Mouse (Mus musculus): ENCODE results near the gene Antxrl.
A peak's percentile ranks its signal among the peaks of the same experiment; 100 is the strongest.

Antxrl gene

DNA sequence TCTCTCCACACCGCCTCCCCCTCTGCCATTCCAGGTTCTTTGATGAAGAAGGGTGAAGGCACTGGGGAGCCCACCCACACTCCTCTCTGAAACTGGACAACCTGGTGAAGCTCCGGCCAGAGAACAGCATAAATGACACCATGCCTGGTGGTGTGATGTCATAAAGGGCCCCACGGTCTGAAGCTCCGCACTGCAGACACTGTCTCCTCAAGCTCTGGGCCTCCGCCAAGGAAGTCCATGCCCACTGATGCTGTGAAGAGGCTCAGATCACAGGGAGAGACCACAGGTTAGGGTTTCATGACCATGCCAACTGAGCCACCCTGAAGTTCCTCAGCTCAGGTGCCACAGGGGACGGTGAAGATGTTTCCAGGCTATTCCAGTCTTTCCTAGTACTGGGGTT, at the start of gene Antxrl:
Antxrl (plus strand) TSS at position 192 of the 400 bp plus-strand sequence.
- no peak for DNase-seq

DNA sequence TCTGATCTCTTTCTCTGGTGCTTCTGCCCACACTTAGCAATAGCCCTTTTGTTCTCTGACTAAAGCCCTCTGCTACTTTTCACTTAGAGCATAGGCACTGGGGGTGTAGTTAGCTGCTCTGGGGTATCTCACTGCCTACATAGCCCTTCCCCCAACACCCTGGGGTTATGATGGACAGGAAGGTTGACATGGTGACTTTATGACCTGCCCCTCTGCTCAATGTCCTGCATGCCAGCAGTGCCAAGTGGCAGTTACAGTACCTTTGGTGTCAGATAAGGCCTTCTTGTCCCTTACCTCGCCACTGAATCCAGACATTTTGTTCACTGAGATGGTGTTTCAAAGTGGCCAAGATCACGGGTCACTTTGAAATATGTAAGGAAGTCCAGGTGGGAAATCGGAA, 37.4 kb upstream of the Antxrl start, which contains the start of gene Gm30083:
Gm30083 (minus strand) TSS at position 120 of the 400 bp plus-strand sequence.
- no peak for DNase-seq

DNA sequence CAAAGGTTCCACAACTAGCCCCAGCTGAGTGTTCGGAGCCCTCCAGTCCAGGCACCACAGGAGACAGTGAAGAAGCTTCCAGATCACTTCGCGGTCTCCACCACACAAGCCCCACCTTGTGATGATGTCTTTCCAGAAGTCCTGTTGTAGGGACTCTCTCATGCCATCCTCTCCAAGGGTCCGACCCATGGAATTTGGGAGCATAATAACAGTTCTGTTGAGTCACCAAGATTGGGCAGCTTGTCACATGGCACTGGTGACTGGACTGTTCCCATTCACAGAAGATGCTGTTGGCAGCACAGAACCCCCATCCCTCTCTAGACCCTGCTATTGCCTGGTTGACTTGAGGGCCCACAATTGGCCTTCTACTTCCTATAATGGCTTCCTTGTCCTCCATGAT, 36.1 kb upstream of the Antxrl start, which contains the start of gene Gm5460:
Gm5460 (plus strand) TSS at position 378 of the 400 bp plus-strand sequence.
- DNase-seq = no peak

DNA sequence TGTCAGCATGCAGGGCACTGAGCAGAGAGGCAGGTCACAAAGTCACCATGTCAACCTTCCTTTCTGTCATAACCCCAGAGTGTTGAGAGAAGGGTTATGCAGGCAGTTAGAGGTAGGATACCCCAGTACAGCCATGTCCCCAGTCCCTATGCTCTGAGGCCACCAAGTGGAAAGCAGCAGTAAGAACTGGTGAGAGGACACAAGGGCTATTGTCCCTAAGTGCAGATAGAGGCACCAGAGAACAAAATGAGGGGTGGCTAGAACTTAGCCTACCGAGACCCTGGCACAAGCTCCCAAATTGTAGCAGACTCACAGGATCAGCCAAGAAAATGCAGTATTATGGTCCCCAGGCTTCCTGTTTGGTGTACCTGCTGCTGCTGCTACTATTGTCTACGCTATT, 35.6 kb upstream of the Antxrl start:
- DNase-seq = no peak

DNA sequence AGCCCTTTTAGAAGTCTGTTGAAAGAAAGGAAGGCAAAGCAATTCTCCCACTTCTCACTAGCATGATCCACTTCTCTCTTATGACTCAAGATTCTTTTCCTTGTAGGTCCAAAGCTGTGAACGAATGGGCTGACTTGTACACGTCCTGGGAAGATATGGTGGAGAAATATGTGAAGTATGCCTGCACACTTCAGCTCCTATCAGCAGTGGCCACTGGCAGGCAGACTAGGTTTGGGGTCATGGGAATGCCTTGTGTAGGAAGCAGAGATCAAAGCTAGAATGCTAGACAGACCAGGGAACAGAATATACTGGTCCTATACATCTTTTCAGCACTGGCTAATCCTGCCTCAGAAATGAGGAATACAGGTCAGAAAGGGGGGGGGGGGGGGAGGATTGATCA, 25.8 kb upstream of the Antxrl start:
- no peak for DNase-seq

DNA sequence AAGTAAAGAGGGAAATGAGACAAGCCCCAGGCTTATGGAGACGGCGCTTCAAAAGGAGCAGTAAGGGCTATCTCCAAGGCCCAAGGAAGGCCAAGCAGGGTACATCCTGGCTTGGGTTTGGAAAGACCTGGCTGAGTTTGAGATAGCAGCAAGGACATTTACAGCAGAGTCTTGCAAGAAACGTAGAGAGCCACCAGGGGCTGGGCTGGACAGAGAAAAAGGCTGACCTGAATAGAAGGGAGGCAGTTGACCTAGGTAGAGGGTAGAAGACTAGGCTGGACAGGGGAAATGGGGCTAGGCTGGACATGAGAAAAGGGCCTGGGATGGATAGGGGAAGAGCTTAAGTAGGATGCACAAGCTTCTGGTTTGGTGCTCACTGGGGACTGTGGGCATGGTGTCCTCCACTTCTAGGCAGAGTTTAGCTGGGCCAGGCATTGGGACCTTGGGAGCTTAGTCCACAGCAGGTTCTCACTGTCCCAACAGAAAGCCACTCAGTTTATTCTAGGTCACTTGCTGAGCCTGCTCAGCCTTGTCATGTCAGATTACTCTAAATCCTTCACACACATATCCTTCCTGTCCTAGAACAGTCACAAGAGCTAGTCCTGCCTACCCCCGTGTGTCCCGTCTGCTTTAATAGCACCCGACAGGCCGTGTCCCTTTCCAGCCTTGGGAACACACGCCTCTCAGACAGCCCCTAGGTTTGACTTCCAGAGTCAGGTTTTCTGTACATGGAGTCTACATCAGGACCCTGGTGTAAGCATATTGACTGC, 18.5 kb upstream of the Antxrl start:
- no peak for DNase-seq

DNA sequence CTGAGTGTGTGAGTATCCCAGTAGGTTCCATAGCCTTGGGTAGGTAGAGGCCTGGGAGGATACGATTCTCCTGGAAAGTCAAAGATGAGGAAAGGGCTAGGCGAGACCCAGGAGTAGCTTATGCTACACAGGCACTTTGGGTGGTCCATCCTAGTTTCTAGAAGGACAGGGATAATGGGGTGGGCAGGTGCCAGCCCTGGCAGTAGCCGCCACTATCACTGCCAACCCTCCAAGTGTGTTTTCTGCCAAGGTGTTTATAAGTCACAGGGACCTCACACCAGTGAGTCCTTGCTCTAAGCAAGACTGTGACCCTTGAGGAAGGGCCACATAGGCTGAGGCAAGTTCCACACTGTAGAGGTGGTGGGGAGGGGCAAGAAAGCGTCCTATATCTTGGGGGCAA, 11.3 kb upstream of the Antxrl start:
- DNase-seq = no peak

DNA sequence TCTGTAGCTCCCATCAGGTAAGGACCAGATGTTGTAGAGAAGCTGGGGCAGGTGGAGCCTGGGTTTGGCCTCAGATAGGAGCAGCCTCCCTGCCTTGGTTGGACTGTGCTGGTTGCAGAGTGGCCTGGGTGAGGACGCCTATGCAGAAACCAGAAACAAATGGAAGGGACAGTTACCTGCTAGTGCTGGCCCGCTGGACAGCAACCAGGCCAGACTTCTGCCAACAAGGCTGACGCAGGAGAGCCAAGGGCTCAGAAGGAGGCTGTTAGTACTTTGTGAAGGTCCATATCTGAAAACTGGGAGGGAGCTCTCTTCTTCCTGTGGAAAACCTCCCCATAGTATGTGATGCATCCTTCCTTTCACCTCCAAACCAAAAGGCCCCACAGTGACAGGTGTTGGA, 9.2 kb upstream of the Antxrl start:
- no peak for DNase-seq

DNA sequence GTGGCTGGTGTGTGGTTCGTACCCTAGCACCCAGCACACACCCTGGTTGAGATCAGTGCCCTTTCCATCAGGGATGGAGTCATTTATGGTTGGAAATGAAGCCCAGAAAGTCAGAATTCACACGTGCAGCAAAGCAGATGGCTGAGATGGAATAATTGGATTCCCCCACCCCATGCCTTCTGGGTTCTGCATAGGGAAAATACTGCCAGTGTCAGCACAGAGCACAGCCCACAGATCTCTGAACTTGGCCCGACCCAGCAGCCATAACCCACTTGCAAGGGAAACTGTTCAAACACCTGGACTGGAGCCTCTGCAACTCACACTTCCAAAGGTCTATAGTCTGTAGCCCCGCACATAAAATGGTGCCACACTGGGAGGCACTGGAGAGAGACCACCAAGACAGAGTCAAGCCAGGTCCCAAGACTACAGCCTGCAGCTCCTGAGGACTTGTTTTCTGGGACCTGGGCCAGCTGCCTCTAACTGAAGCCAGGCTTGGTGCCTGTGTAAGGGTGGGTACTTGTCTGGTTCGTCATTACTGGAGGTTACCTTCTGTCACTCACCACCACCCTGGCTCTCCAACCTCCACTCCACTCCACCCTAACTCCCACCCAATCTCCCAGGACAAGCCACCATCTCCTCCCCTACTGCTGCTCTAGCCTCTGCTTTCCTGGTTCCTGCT, 2.3 kb upstream of the Antxrl start:
- DNase-seq = no peak

DNA sequence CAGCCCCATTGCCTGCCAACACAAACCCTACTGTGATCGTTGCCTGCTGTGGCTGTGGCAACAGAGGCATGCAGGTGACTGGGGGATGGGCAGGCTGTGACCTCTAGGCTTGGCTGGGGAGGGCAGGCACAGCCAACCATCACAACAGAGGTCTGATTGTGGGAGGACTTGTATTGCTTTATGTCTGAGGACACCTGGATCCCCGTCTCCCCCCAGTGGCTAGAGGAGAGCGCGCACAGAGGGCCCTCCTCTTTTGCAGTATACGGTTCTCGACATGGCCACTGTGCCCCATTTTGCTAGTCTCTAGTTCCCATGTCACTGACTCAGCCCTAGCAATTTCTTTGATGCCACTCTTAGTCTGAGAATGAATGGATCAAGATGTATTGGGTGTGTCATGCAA, 19.2 kb downstream of the Antxrl start:
- no peak for DNase-seq

DNA sequence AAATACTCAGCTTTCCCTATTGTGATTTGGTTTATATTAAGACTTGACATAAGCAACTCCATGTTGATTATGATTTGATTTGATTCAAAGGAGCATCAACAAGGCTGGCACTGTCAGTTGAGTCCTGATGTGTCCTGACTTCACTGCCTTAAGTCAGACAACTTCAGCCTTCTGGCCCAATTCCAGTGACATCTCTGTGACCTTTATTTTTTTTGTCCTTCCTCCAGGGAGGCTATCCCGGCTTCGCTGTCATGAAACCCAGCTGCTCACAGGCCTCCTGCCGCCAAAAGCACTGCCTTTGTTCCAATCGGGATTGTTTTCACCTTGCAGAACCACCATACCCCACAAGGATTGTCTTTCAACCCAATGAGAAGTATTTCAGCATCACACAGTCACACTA, 22.8 kb downstream of the Antxrl start:
- no peak for DNase-seq

DNA sequence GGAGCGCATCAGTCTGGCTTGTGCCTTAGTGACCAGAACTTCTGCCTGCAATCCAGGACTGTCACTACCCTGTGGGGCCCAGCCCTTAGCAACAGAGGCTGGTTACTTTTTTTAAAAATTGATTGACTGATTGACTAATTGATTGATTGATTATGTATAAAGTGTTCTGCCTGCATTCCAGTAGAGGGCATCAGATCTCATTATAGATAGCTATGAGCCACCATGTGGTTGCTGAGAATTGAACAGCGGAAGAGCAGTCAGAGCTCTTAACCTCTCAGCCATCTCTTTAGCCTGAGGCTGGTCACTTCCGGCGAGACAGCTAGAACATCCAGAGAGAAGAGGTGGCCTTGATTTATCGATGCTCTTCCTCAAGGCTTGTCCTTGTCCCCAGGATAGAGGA, 24.7 kb downstream of the Antxrl start:
- no peak for DNase-seq

DNA sequence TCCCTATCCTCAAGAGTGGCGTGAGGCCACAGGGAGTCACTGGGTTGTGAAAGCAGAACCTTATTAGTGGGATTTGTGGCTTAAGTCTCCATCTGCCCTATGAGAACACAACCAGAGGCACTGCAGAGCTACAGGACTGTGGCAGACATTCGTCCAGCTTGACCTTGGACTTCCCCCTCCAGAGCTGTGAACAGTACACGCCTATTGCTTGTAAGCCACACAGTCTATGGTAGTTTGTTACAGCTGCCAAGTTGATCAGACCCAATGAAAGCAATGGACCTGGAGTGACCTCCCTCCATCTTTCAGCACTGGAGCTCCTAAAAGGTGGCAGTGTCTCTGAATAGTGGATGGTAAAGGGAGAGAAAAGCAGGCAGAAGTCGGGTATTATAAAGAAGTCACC, 25.8 kb downstream of the Antxrl start:
- DNase-seq = no peak

DNA sequence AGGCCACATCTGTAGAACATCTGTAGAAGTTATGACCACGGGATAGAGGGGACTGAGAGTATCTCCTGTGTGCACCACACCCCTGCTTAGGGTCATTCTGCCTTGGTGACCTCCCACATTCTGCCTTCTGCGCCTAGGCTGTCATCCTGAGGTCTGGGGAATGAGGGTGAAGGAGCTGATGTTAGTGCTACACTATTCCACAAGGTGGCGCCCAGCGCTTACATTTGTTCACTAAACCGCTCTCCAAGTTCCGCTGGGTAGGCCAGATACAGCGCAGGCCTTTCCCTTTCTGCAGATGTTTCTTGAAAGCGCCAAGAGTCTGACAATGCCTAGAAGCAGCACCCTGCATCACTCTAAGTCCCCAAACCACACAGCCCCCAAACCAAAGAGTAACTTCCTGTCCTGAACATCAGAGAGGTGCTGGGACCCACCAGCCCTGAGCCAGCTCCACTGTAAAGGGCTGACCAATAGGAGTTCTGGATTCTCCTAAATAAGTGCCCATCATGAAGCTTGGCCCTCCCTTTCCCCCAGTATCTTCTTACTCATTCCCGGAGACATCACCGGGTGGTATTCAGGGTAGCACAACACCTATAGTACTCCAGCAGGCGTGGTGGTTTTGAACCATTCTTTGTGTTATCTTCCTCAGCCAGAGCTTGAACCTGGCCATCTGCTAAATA, 28.0 kb downstream of the Antxrl start:
- peak; percentile 24 for DNase-seq

DNA sequence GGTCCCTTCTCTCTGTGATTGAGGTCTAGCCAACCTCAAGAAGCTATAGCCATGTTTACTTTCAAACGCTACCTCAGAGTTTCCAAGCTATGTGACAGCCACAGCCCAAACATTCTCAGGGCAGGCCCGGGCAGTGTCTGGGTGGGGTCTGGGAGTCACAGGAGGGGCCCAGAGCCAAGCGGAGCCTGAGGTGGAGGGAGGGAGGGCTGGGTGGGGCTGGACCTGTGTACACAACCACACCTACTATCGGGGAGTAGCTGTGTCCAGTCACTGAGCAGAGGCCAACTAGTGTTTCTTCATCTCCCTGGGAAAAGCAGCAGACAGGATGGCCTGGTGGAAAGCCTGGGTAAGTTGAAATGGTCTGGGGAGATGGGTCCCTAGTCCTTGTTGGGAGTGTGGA, 33.2 kb downstream of the Antxrl start, which contains the start of gene Anxa8:
Anxa8 (plus strand) TSS at position 251 of the 400 bp plus-strand sequence.
- DNase-seq = no peak

DNA sequence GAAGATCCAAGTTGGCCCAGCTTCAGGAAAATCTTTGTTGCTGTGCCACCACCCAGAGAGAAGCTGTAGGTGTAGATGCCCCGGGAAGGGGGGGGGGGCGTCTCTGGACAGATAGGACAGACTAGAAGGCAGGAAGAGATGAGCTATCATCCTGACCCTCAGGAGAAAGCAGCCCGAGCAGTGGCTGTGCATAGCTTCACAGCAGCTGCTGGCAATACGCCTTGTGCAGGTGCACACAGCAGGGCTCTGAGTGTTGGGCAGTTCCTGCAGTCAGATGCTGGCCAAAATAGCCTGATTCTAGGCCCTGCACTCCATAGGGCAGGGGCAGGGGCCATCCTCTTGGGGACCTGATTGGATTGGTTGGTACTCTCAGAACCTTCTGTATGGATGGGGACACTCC, 34.3 kb downstream of the Antxrl start:
- no peak for DNase-seq

DNA sequence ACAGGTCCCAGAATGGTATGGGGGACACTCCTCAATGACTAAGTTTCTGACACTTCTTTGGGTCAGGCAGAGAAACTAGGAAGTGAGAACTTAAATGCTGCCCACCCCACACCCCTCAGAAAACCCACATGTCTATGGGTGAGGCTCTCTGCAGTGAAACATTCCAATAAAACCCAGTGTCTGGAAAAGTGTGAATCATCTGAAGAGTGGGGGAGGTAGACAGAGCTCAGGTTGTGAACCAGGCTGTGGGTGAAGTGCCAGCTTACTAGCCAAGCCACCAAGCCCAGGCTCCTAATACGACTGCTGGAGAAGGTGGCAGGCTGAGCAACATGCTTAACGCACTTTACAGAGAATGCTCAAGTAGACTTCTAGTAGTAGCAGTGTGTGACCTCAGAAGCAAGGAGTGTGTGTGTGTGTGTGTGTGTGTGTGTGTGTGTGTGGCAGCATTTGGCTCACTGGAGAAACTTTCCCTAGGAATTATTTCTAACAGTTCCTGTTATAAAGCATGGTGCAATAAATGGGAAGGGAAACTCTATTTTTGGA, 35.4 kb downstream of the Antxrl start:
- DNase-seq = no peak

DNA sequence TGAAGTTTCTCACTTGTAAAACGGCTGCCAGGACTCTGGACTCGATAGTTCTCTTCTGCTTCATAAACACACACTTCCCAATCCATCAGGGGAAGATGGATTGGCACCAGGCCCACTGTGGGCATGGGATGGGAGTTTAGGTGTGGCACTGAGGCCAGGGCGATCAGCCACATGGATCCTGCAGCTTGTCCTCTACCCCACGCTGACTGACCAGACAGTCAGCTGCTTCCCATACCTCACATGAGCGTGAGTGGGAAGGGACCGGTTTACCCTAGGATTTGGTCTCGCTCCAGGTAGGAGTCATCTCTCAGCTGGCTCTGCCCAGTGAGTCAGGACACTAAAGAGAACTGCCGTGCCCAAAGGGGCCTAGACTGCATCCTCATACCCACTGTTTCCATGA, 37.3 kb downstream of the Antxrl start:
- DNase-seq = no peak

DNA sequence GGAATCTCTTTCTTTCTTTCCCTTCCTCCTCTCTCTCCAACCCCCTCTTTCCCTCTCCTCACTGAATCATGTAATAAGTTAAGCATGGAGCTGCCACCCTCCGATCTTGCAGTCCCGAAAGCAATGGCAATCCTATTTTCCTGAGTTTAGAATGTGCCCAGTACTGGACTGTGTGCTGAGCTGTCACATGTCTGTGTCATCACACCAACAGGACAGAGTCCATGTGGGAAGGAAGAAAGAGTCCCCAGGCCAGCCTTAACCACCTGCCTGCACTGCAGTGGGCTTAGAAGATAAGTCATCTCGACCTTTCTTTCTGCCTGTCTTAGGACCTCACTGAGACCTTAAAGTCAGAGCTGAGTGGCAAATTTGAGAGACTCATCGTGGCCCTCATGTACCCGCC, 39.0 kb downstream of the Antxrl start:
- DNase-seq = no peak

DNA sequence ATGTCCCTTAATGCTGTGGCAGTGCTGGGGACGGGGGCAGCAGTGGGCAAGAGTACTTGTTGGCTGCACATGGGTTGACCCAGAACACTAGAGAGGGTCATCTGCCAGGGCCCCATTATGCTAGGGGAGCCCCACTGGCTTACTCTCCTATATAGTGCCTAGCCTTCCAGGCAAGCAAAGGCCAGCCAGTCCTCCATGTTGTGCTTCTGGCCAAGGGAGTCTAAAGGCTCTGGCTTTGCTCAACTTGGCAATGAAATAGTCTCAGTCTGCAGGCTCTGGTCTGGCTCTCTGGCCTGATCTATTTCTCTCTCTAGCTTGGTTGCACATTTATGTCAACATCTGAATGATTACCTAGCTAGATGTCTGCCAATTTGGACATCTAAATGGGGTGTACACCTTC, 40.3 kb downstream of the Antxrl start:
- DNase-seq = no peak

DNA sequence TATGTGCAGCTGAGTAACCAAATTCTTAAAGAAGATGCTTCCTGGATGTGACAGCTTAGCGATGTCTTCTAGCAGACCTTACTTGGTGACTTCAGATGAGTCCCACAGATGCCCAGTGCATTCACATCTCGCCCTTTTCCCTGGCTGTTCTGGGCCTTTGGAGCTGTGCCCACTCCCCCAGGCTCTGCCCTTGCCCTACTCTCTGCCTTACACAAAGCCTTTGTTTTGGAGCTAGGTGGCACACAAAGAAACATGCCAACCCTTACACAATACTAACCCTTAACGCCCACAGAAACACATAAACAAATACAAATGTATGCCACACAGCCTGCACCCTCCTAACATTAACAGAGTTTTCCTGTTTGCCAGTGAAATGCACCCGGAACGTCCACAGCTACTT, 43.7 kb downstream of the Antxrl start:
- no peak for DNase-seq

DNA sequence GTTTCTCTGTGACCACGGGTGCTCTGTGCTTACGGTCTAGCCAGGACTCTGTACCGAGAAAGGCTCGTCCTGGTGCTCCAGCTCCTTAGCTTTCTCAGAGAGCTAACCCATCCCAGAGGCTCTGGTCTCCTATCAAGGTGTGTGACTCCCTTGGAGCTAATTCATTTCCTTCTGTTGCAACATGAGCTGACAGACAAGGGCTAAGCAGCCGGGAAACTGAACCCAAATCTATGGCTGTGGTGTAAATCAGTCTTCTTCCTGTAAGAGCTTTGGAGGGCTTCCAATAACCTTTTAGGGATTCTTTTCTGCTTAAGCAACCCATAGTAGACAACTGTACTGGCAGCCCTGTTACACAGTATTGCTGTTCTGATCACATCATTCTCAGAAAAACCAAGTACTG, 50.1 kb downstream of the Antxrl start, which contains the start of gene A630023A22Rik:
A630023A22Rik (minus strand) TSS at position 154 of the 400 bp plus-strand sequence.
- DNase-seq = no peak

DNA sequence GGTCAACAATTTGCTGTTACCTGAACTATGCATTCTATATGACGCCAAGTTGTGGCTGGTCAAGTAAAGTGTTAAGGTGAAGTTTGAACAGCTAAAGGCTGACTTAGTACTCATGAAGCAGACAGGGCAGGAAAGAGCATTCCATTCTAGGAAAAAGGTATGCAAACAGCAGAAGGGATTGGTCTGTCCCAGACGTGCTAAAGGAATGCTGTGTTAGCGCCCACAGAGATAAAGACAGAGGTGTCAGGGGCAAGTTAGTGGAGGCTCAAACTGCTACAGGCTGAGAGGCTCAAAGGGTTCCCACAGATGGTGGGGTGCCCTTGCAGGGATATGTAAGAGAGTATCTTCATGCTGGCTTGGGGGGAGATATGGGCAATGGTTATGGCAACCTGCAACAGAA, 51.3 kb downstream of the Antxrl start:
- no peak for DNase-seq

Measured in thymus, postnatal 25 days (tissue).